Mouse (Mus musculus): ENCODE data around the gene Gm4981. TPM values are rescaled to one million over a fixed set of nuclear protein-coding genes. Genes with fewer than 3 reads are reported as not detected.
"Not testable (repeated sequence)": the region's sequence is repeated elsewhere in the genome, so short reads cannot be mapped to it uniquely, and the experiment has no call there.

The Gm4981 gene
- polyA plus RNA-seq, 1 experiment = not detected

DNA sequence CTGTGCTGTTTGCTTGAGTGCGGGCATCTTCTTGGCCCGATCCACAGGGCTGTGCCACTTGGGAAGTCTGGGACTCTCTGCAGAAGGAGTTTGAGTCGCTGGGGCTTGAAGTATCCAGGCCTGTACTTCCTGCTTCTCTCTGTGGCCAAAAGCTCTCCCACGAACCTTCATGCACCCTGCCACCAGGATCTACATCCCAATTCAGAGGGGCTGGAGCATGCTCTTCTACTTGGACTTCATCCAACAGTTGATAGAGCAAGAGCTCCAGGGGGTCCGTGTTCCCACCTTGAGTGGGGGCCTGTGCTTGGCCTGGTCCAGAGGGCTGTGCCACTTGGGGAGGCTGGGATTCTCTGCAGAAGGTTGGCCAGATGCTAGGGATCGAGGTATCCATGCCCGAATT is 5.4 kb downstream of the Gm4981 start:
- Histone ChIP-seq H3K9me3 (peaks cover 20% of the 10 kb centered on the region), H3K4me3 (replicated peaks) (peak overlapping the region; percentile 1)
- H3K4me1 ChIP-seq; H3K27me3 ChIP-seq (replicated peaks); H3K36me3 ChIP-seq (replicated peaks; ENCODE audit: low read length): not testable (repeated sequence)

GRCm38 (mm10) chr10:58230021-58230420 is 6.5 kb downstream of the Gm4981 start:
- H3K27me3 ChIP-seq (replicated peaks); H3K4me3 ChIP-seq (replicated peaks); H3K4me1 ChIP-seq; H3K36me3 ChIP-seq (replicated peaks; ENCODE audit: low read length): not testable (repeated sequence)
- H3K9me3 ChIP-seq = peaks cover 17% of the 10 kb centered on the region

- H3K27me3 ChIP-seq (replicated peaks); H3K4me1 ChIP-seq; H3K36me3 ChIP-seq (replicated peaks; ENCODE audit: low read length); H3K4me3 ChIP-seq (replicated peaks): not testable (repeated sequence)
- H3K9me3 ChIP-seq = peaks cover 14% of the 10 kb centered on the region
Observed at GRCm38 (mm10) chr10:58227798-58228197, 8.7 kb downstream of the Gm4981 start.

DNA sequence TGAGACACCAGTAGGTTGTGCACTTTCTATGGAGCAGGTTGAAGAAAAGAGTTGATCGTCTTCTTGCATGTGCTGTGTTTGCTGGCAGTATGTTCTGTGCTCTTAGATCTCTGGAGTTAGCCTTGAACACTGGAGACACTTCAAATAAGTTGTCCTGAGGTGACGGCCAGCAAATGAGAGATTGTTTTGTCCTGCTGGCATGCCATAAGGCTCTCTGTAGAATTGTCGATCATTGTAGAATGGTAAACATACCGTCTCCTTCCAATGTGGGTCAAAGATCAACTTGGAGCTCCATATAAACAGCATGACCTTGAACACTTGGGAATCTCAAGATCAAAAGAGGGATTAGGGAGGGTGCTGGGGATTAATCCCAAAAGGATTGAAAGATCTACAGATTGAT is 10.1 kb downstream of the Gm4981 start:
- H3K9me3 ChIP-seq; H3K4me1 ChIP-seq; H3K4me3 ChIP-seq (replicated peaks); H3K36me3 ChIP-seq (replicated peaks; ENCODE audit: low read length); H3K27me3 ChIP-seq (replicated peaks): not testable (repeated sequence)

DNA sequence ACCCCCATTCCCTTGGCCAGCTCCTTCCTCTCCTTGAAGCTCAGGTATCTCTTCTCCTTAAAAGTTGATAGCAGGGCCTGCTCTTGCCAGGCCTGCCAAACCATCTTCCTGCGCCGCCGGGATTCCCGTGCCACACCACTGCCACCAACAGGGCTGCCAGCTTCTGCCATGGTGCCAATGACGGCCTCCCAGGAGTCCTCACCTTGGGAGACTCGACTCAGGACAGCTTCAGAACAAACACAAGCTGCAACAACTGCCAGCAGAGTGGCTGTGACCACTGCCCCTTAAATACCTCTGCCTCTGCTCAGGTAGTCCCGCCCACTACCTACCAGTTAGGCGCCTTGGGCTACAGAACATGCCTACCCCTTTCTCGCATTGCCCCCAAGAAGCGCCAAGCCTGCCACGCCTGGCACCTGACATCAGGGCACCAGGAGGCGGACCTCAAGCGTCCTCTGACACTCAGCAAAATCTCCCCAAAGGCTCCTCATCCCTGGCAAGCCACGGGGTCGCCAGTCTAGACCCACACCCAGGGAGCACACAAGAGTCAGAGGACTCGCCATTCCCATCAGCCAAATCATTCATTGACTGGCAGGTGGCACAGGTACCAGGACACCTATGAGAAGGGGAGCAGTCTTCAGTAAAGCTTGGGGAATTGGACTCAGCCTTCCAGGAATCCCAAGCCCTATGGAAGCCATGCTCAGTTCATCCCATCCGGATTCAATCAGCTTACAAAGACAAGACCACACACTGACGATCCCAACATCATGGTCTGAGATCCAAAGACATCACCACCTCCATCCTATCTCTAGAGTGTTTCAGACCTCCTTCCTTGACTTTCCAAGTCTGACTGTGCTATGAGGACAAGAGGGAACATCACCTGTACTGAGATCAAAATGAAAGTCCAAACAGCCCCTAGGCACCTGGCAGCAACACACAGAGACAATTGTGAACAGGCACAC is 11.4 kb downstream of the Gm4981 start, which contains the start of gene AW822073:
AW822073 (minus strand) TSS at position 104 of the 959 bp plus-strand sequence.
- H3K36me3 ChIP-seq (replicated peaks; ENCODE audit: low read length); H3K4me3 ChIP-seq (replicated peaks); H3K9me3 ChIP-seq; H3K27me3 ChIP-seq (replicated peaks); H3K4me1 ChIP-seq: not testable (repeated sequence)

- not testable (repeated sequence) for H3K4me3 ChIP-seq (replicated peaks); H3K27me3 ChIP-seq (replicated peaks); H3K36me3 ChIP-seq (replicated peaks; ENCODE audit: low read length); H3K9me3 ChIP-seq; H3K4me1 ChIP-seq
Observed at GRCm38 (mm10) chr10:58223972-58224805, 12.3 kb downstream of the Gm4981 start.

- H3K36me3 ChIP-seq (replicated peaks; ENCODE audit: low read length); H3K27me3 ChIP-seq (replicated peaks); H3K4me1 ChIP-seq; H3K4me3 ChIP-seq (replicated peaks); H3K9me3 ChIP-seq: not testable (repeated sequence)
Observed at GRCm38 (mm10) chr10:58223161-58223560, 13.3 kb downstream of the Gm4981 start.

DNA sequence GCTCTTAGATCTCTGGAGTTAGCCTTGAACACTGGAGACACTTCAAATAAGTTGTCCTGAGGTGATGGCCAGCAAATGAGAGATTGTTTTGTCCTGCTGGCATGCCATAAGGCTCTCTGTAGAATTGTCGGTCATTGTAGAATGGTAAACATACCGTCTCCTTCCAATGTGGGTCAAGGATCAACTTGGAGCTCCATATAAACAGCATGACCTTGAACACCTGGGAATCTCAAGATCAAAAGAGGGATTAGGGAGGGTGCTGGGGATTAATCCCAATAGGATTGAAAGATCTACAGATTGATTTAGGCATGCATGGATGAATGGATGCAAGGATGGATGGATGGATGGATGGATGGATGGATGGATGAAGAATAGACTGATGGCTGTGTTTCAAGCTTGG is 14.9 kb downstream of the Gm4981 start:
- not testable (repeated sequence) for H3K4me3 ChIP-seq (replicated peaks); H3K36me3 ChIP-seq (replicated peaks; ENCODE audit: low read length); H3K9me3 ChIP-seq; H3K4me1 ChIP-seq; H3K27me3 ChIP-seq (replicated peaks)

DNA sequence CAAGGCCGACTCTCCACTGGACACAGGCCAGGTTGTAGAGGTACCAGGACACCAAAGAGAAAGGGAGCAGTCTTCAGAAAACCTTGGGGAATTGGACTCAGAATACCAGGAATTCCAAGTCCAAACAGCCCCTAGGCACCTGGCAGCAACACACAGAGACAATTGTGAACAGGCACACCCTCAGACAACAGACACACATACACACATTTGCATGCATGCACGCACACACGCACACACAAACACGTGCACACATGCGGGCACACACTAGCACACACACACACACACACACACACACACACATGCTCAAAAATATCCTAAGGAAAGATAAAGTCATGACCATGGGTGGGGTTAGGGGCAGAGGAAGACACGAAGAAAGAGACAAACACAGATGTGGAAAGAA is 15.8 kb downstream of the Gm4981 start:
- 0 out of 2 replicates have a peak, but pooled peaks cover 5% of the 10 kb centered on the region for H3K9me3 ChIP-seq
- no peak overlapping the region for H3K4me3 ChIP-seq (replicated peaks)
- H3K4me1 ChIP-seq = no peaks in the 10 kb centered on the region
- no peaks in the 10 kb centered on the region for H3K27me3 ChIP-seq (replicated peaks)
- TF ChIP-seq GATA1 (IDR thresholded peaks at IDR 0.05; ENCODE audit: borderline replicate concordance, low read length) (0 out of 3 replicates have a peak, but pooled peaks have one; percentile 12), FLI1 (IDR thresholded peaks at IDR 0.05; ENCODE audit: low read length) (no peak)
- no peaks in the 10 kb centered on the region for H3K36me3 ChIP-seq (replicated peaks; ENCODE audit: low read length)

DNA sequence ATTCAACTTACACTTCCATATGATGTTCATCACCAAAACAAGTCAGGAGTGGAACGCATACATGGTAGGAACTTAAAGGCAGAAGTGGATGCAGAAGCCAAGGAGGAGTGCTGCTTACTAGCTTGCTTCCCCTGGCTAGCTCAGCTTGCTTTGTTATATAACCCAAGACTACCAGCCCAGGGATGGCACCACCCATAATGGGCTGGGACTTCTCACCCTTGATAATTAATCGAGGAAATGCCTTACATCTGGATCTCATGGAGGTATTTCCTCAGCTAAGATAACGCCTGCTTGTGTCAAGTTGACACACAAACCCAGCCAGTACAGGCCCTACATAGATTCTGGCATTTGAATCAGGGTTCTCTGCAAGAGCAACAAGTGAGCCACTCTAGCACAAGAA is 19.1 kb downstream of the Gm4981 start:
- Histone ChIP-seq H3K4me1 (no peaks in the 10 kb centered on the region), H3K36me3 (replicated peaks; ENCODE audit: low read length) (no peaks in the 10 kb centered on the region), H3K9me3 (0 out of 2 replicates have a peak, but pooled peaks cover 5% of the 10 kb centered on the region), H3K27me3 (replicated peaks) (no peaks in the 10 kb centered on the region), H3K4me3 (replicated peaks) (no peak overlapping the region)
- no peak for TF ChIP-seq FLI1 (IDR thresholded peaks at IDR 0.05; ENCODE audit: low read length)
- no peak for TF ChIP-seq GATA1 (IDR thresholded peaks at IDR 0.05; ENCODE audit: borderline replicate concordance, low read length)

GRCm38 (mm10) chr10:58215353-58215752 is 21.1 kb downstream of the Gm4981 start:
- Histone ChIP-seq H3K4me3 (replicated peaks) (no peak overlapping the region), H3K27me3 (replicated peaks) (no peaks in the 10 kb centered on the region), H3K4me1 (no peaks in the 10 kb centered on the region), H3K9me3 (0 out of 2 replicates have a peak, but pooled peaks cover 2% of the 10 kb centered on the region), H3K36me3 (replicated peaks; ENCODE audit: low read length) (no peaks in the 10 kb centered on the region)
- TF ChIP-seq FLI1 (IDR thresholded peaks at IDR 0.05; ENCODE audit: low read length) (no peak), GATA1 (IDR thresholded peaks at IDR 0.05; ENCODE audit: borderline replicate concordance, low read length) (no peak)
